Mouse (Mus musculus) splenic B cell, adult 2 months (primary cell): Measurements from ENCODE around the gene Pls1.

Experiments
- DNase-seq: peaks from one replicate; pipeline ENCODE4 v3.0.0-alpha.2; 2011; ENCODE audit warnings: low read depth, low spot score
- H3K27me3 ChIP-seq: 2 replicates; pipeline ENCODE4 v1.6.1; 2012; ENCODE audit warnings: mild to moderate bottlenecking, low read length, moderate library complexity, mixed read lengths; ENCODE audit not compliant: control insufficient read depth, poor library complexity, insufficient read depth, severe bottlenecking
- H3K36me3 ChIP-seq: 2 replicates; pipeline ENCODE4 v1.6.1; 2012; ENCODE audit warnings: mild to moderate bottlenecking, low read length, moderate library complexity, mixed read lengths; ENCODE audit not compliant: control insufficient read depth, poor library complexity, insufficient read depth, severe bottlenecking

Gene Pls1

GRCm38 (mm10) chr9:95783646-95784293 lies 61.3 kb downstream of the Pls1 start:
- Histone ChIP-seq H3K27me3 (no peaks in the 10 kb centered on the region), H3K36me3 (no peaks in the 10 kb centered on the region)
- DNase-seq: no peak

DNA sequence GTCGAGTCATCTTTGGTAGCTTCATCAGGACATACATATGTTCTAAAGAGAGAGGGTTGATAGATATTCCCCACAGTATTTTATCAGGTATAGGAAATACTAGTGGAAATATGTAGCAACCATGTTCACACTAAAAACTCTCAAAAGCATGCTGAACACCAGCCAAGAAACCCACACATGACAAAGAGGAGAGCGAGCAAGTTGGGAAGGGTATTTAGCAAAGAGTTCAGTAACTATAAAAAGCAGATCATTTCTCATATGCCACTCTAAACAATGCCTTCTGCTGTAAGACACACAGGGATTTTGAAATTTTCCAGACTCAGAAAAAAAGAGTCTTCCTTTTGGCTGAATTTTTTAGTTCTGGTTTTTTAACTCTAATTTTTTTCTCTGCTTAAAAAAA lies 73.4 kb downstream of the Pls1 start:
- no peak for DNase-seq
- H3K27me3 ChIP-seq: no peaks in the 10 kb centered on the region
- no peaks in the 10 kb centered on the region for H3K36me3 ChIP-seq

DNA sequence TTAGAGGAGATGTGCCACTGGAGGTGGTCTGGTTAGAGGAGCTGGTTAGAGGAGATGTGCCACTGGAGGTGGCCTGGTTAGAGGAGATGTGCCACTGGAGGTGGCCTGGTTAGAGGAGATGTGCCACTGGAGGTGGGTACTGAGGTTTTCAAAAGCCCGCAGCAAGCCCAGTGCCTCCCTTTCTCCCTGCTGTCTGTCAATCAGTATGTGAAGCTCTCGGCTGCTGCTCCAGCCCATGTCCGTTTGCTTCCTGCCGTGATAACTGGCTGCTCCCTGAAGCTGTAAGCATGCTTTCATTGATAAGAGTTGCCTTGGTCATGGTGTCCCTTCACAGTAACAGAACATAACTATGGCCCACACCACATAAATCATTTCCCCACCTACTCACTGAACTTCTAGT lies 81.9 kb downstream of the Pls1 start:
- Histone ChIP-seq H3K36me3 (no peaks in the 10 kb centered on the region), H3K27me3 (no peaks in the 10 kb centered on the region)
- no peak for DNase-seq

- Histone ChIP-seq H3K27me3 (no peaks in the 10 kb centered on the region), H3K36me3 (no peaks in the 10 kb centered on the region)
- DNase-seq: no peak
Measured at GRCm38 (mm10) chr9:95762228-95762627, 82.9 kb downstream of the Pls1 start.

GRCm38 (mm10) chr9:95761381-95761780 lies 83.7 kb downstream of the Pls1 start:
- no peaks in the 10 kb centered on the region for H3K36me3 ChIP-seq
- no peaks in the 10 kb centered on the region for H3K27me3 ChIP-seq
- no peak for DNase-seq

DNA sequence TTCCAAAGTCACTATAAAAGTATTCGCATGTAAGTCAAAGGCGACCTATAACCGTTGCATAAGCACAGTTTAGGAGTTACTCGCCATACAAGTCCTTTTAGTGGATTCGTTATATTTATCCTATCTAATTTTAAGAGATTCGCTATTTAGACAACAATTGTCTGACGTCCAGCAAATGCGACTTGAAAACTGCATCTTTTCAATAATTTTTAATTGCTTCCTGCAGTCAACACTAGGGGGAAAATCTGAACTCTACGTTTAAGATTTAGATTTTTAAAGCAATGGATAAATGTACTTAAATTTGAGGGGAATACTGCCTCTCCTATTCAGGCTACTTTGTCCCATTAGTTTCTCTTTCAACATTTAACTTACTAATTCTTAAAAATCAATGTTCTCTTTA lies 94.4 kb downstream of the Pls1 start:
- no peak for DNase-seq
- H3K27me3 ChIP-seq: 0 out of 2 replicates have a peak, but pooled peaks cover 1% of the 10 kb centered on the region
- H3K36me3 ChIP-seq: no peaks in the 10 kb centered on the region

DNA sequence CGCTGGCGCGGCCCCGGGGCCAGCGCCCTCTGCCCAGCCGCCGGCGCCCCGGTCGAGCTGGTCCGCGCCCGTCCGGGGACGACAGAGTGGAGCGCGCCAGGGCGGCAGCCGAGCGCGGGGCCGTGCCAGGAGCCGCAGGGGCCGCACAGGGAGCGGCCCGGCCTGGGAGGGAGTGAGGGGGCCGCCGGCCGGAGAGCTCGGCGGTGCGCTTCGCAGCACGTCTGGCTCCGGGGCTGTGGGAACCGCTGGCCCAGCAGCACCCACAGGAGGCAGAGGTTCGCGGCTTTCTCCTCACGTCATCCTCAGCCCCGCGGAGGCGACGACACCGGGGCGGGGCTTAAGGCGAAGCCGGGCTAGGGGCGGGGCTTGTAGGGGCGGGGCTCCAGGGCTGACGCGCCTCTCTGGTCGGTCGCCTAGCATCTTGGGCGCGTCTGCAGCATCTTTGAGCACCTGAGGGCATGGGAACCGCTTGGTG lies 95.0 kb downstream of the Pls1 start, which contains the start of gene Trpc1:
TSS of gene Trpc1 (minus strand) at position 339 of the 475 bp plus-strand sequence.
- Histone ChIP-seq H3K36me3 (no peaks in the 10 kb centered on the region), H3K27me3 (0 out of 2 replicates have a peak, but pooled peaks cover 1% of the 10 kb centered on the region)
- DNase-seq: peak; percentile 69

- DNase-seq: no peak
Measured at GRCm38 (mm10) chr9:95749461-95749928, 95.6 kb downstream of the Pls1 start.

DNA sequence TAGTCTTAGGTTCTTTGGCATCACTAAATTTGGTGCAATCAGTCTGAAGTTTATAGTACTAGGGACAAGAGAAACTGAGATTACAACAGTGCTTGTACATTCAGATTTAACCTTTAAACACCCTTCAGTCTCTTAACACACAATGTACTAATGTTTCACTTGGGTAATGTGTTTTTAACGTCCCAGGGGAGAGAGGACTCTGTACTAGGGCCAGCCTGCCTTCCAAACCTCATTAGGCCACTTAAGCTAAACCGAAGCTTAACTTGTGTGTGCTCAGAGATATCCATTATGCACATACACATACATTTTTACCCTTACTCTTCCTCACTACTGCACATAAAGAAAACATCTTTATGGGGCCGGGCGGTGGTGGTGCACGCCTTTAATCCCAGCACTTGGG lies 97.8 kb downstream of the Pls1 start:
- DNase-seq: no peak
- Histone ChIP-seq H3K36me3 (no peaks in the 10 kb centered on the region), H3K27me3 (0 out of 2 replicates have a peak, but pooled peaks cover 1% of the 10 kb centered on the region)

More at GRCm38 (mm10) chr9:95749461-95749928, 95.6 kb downstream of the Pls1 start:
- 0 out of 2 replicates have a peak, but pooled peaks cover 1% of the 10 kb centered on the region for H3K27me3 ChIP-seq
- no peaks in the 10 kb centered on the region for H3K36me3 ChIP-seq

- Histone ChIP-seq H3K27me3 (0 out of 2 replicates have a peak, but pooled peaks cover 1% of the 10 kb centered on the region), H3K36me3 (no peaks in the 10 kb centered on the region)
- DNase-seq: no peak
Measured at GRCm38 (mm10) chr9:95744845-95745613, 100.1 kb downstream of the Pls1 start.

GRCm38 (mm10) chr9:95736238-95736637 lies 108.9 kb downstream of the Pls1 start:
- no peaks in the 10 kb centered on the region for H3K27me3 ChIP-seq

DNA sequence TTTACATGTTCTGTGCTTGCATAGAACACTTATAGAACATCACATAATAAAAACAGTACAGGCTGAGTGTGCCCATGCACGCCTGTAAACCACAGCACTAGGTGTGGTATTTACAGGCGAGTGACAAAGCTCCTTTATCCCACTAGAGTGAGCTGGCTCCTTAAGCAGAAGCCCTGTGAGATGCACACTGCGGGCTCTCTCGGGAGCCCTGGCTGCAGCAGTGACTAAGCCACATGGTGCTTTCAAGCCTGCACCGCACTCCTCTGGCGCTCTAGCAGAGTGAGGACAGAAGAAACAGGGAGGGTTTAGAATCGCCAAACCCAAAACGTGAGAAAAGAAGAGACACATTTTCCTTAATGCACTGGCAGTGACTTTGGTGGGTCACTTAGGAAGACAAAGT lies 132.5 kb downstream of the Pls1 start:
- no peak for DNase-seq
- no peaks in the 10 kb centered on the region for H3K27me3 ChIP-seq
- H3K36me3 ChIP-seq: no peaks in the 10 kb centered on the region

More at GRCm38 (mm10) chr9:95736238-95736637, 108.9 kb downstream of the Pls1 start:
- H3K36me3 ChIP-seq: 0 out of 2 replicates have a peak, but pooled peaks cover 2% of the 10 kb centered on the region
- no peak for DNase-seq

- peak; percentile 3 for DNase-seq
- no peaks in the 10 kb centered on the region for H3K27me3 ChIP-seq
- no peaks in the 10 kb centered on the region for H3K36me3 ChIP-seq
Measured at GRCm38 (mm10) chr9:95708943-95709342, 136.2 kb downstream of the Pls1 start.

- H3K27me3 ChIP-seq: no peaks in the 10 kb centered on the region
- no peak for DNase-seq
- H3K36me3 ChIP-seq: no peaks in the 10 kb centered on the region
Measured at GRCm38 (mm10) chr9:95705371-95705770, 139.7 kb downstream of the Pls1 start.

- no peaks in the 10 kb centered on the region for H3K27me3 ChIP-seq
- H3K36me3 ChIP-seq: no peaks in the 10 kb centered on the region
- no peak for DNase-seq
Measured at GRCm38 (mm10) chr9:95704078-95704477, 141.0 kb downstream of the Pls1 start.
